Mouse (Mus musculus): Measurements from ENCODE around the gene Nf2.

- TF ChIP-seq POLR2A (IDR thresholded peaks at IDR 0.05; ENCODE audit: control insufficient read depth, low read depth, low read length) (no peak), CTCF (IDR thresholded peaks at IDR 0.05; ENCODE audit: control insufficient read depth, insufficient read depth, insufficient replicate concordance, low read depth, low read length) (no peak)
These were observed 46.3 kb downstream of the Nf2 start for GRCm38 (mm10) chr11:4803008-4803407.
